Mouse (Mus musculus) olfactory bulb, adult 2 months (tissue): Measurements from ENCODE around the gene Zdhhc19.

Experiments used
- CTCF ChIP-seq: fragments of 200-500 bp; IDR thresholded peaks from 2 replicates; pipeline ENCODE4 v1.5.1; 2012; ENCODE audit warnings: low read depth, mild to moderate bottlenecking, low read length, moderate library complexity; ENCODE audit not compliant: insufficient read depth
- POLR2A ChIP-seq: fragments of 200-500 bp; IDR thresholded peaks from 2 replicates; pipeline ENCODE4 v1.6.1; 2012; ENCODE audit warnings: mild to moderate bottlenecking, low read depth, low read length, moderate library complexity; ENCODE audit not compliant: insufficient read depth

DNA sequence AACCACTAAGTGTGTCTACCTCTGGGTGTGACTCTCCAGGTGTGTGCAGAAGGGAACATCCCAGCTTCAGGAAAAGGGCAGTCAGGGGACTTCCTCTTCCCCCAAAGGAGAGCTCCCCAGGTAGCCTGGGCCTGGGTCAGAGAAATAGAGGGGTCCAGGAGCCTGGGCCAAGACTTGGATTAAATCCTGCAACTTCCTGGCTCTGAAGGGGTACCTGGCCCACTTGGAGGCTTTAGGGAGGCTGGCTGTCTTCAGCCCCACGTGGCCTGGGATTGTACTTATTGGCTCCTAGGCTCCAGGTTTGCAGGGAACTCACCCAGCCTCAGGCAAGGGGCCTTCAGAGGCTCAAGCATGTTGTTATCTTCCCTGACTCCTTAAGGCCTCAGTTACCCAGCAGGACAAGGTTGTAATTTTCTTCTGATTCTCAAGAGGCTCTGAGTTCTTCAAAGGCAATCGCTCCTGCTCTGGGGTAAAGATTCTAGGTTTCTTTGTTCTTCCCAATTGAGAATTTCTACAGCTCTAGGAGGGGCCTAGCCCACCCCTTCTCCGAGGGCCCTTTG, 12.5 kb downstream of the Zdhhc19 start:
- no peak for TF ChIP-seq CTCF
- TF ChIP-seq POLR2A: no peak
